Mouse (Mus musculus) bone marrow, adult 2 months (tissue): ENCODE results near the gene Egr4. TPM values are rescaled to one million over a fixed set of nuclear protein-coding genes. Genes with fewer than 3 reads are reported as not detected.

Experiments
- H3K27ac ChIP-seq: fragments of 200-500 bp; 2 replicates; pipeline ENCODE4 v1.5.1; 2012; ENCODE audit warnings: low read depth, mild to moderate bottlenecking, control low read depth, inconsistent platforms, low read length; ENCODE audit not compliant: control insufficient read depth, poor library complexity, insufficient read depth
- H3K4me1 ChIP-seq: fragments of 200-500 bp; 2 replicates; pipeline ENCODE4 v1.6.1; 2011; ENCODE audit warnings: low read length; ENCODE audit not compliant: control insufficient read depth, insufficient read depth
- H3K4me3 ChIP-seq: fragments of 200-500 bp; replicated peaks from 2 replicates; pipeline ENCODE3; 2011; ENCODE audit warnings: mild to moderate bottlenecking, low read depth, low read length, control low read depth; ENCODE audit not compliant: control insufficient read depth
- CTCF ChIP-seq: fragments of 200-500 bp; IDR thresholded peaks from 2 replicates; pipeline ENCODE4 v1.5.1; 2011; ENCODE audit warnings: low read length, control low read depth; ENCODE audit not compliant: control insufficient read depth, insufficient read depth
- POLR2A ChIP-seq: fragments of 200-500 bp; IDR thresholded peaks from 2 replicates; pipeline ENCODE4 v1.6.1; 2011; ENCODE audit warnings: low read depth, mild to moderate bottlenecking, control low read depth, low read length, borderline replicate concordance; ENCODE audit not compliant: control insufficient read depth
- WGBS: fragments of 180-500 bp; shearing (Covaris S2); methylation state at CpG from one replicate; pipeline ENCODE4 v1.1.7; 2018; 5-methylcytosine and 5-hydroxymethylcytosine counted together
- polyA plus RNA-seq: library from polyadenylated mRNA; stranded (reverse); fragments of >200 nt; gene quantifications from 2 replicates; pipeline ENCODE4 v1.2.4, GENCODE M21; 2011; ENCODE audit warnings: low replicate concordance; ENCODE audit not compliant: missing spikeins, insufficient read depth, insufficient read length

Egr4 gene
- polyA plus RNA-seq, 1 experiment, result not detected

- WGBS, result 7% methylated on average over 37 of the region's 37 CpGs
- no peak overlapping the region for H3K4me3 ChIP-seq
- TF ChIP-seq CTCF (no peak), POLR2A (no peak)
- no peaks in the 10 kb centered on the region for H3K4me1 ChIP-seq
- H3K27ac ChIP-seq, result no peak overlapping the region
These were observed 11.1 kb downstream of the Egr4 start for GRCm38 (mm10) chr6:85502103-85502910.

GRCm38 (mm10) chr6:85501571-85502102 is 11.8 kb downstream of the Egr4 start:
- Histone ChIP-seq H3K4me1 (no peaks in the 10 kb centered on the region), H3K4me3 (no peak overlapping the region), H3K27ac (no peak overlapping the region)
- 13% methylated on average over 6 of the region's 6 CpGs for WGBS
- TF ChIP-seq POLR2A, result no peak
- TF ChIP-seq CTCF, result no peak

- no peak for TF ChIP-seq CTCF
- no peak for TF ChIP-seq POLR2A
- WGBS, result 61% methylated on average over 1 of the region's 1 CpGs
- H3K27ac ChIP-seq, result no peak overlapping the region
- H3K4me1 ChIP-seq, result no peaks in the 10 kb centered on the region
- H3K4me3 ChIP-seq, result no peak overlapping the region
These were observed 13.0 kb downstream of the Egr4 start for GRCm38 (mm10) chr6:85500416-85500815.

- no peak for TF ChIP-seq CTCF
- Histone ChIP-seq H3K4me1 (no peaks in the 10 kb centered on the region), H3K27ac (no peak overlapping the region), H3K4me3 (no peak overlapping the region)
- WGBS, result 52% methylated on average over 9 of the region's 9 CpGs
These were observed 15.2 kb downstream of the Egr4 start for GRCm38 (mm10) chr6:85498147-85498546.

GRCm38 (mm10) chr6:85496976-85497375 is 16.4 kb downstream of the Egr4 start:
- H3K4me1 ChIP-seq, result no peaks in the 10 kb centered on the region
- H3K27ac ChIP-seq, result no peak overlapping the region
- no peak overlapping the region for H3K4me3 ChIP-seq
- TF ChIP-seq POLR2A, result no peak
- TF ChIP-seq CTCF, result no peak

- Histone ChIP-seq H3K27ac (no peak overlapping the region), H3K4me3 (no peak overlapping the region), H3K4me1 (no peaks in the 10 kb centered on the region)
- TF ChIP-seq POLR2A (no peak), CTCF (no peak)
- 78% methylated on average over 3 of the region's 3 CpGs for WGBS
These were observed 21.8 kb downstream of the Egr4 start for GRCm38 (mm10) chr6:85491606-85492005.

- H3K4me1 ChIP-seq, result no peaks in the 10 kb centered on the region
- 71% methylated on average over 4 of the region's 4 CpGs for WGBS
- TF ChIP-seq CTCF (no peak), POLR2A (no peak)
- no peak overlapping the region for H3K27ac ChIP-seq
- no peak overlapping the region for H3K4me3 ChIP-seq
These were observed 23.1 kb downstream of the Egr4 start for GRCm38 (mm10) chr6:85490252-85490651.

GRCm38 (mm10) chr6:85489717-85490116 is 23.7 kb downstream of the Egr4 start:
- Histone ChIP-seq H3K4me3 (no peak overlapping the region), H3K27ac (no peak overlapping the region), H3K4me1 (no peaks in the 10 kb centered on the region)
- TF ChIP-seq POLR2A (no peak), CTCF (no peak)
- 69% methylated on average over 3 of the region's 3 CpGs for WGBS

- Histone ChIP-seq H3K4me3 (no peak overlapping the region), H3K4me1 (no peaks in the 10 kb centered on the region), H3K27ac (no peak overlapping the region)
- TF ChIP-seq POLR2A (no peak), CTCF (no peak)
- WGBS, result 82% methylated on average over 4 of the region's 4 CpGs
These were observed 24.9 kb downstream of the Egr4 start for GRCm38 (mm10) chr6:85488510-85488909.
